Mouse (Mus musculus) midbrain, embryonic 14.5 days (tissue): Measurements from ENCODE around the gene Rex1bd. TPM values are rescaled to one million over a fixed set of nuclear protein-coding genes. Genes with fewer than 3 reads are reported as not detected.

Source experiments
- ATAC-seq: fragments of 200-750 bp; cut with Nextera tagmentation; 2 replicates; pipeline ENCODE4 v1.8.0; 2017; ENCODE audit warnings: moderate number of reproducible peaks, moderate library complexity; ENCODE audit not compliant: low FRiP score, low TSS enrichment
- DNase-seq: peaks from one replicate; pipeline ENCODE4 v3.0.0-alpha.2; 2015
- H3K27ac ChIP-seq: fragments of 300-500 bp; sonication (generic); replicated peaks from 2 replicates; pipeline ENCODE4 v1.5.1; 2014; ENCODE audit warnings: mild to moderate bottlenecking, low read depth, low read length, moderate library complexity
- H3K27me3 ChIP-seq: fragments of 300-500 bp; sonication (generic); 2 replicates; pipeline ENCODE4 v1.6.1; 2014; ENCODE audit warnings: low read length, control low read depth, mixed read lengths; ENCODE audit not compliant: control insufficient read depth, insufficient read depth
- H3K36me3 ChIP-seq: fragments of 300-500 bp; sonication (generic); 2 replicates; pipeline ENCODE4 v1.6.1; 2014; ENCODE audit warnings: low read length, control low read depth; ENCODE audit not compliant: control insufficient read depth, insufficient read depth
- H3K4me1 ChIP-seq: fragments of 300-500 bp; sonication (generic); 2 replicates; pipeline ENCODE4 v1.6.1; 2014; ENCODE audit warnings: mild to moderate bottlenecking, antibody characterized with exemption, low read length, control low read depth; ENCODE audit not compliant: control insufficient read depth, insufficient read depth
- H3K4me2 ChIP-seq: fragments of 300-500 bp; sonication (generic); 2 replicates; pipeline ENCODE4 v1.6.1; 2014; ENCODE audit warnings: mild to moderate bottlenecking, low read length, moderate library complexity
- H3K4me3 ChIP-seq: fragments of 300-500 bp; sonication (generic); replicated peaks from 2 replicates; pipeline ENCODE4 v1.5.1; 2014; ENCODE audit warnings: low read depth, low read length
- H3K9ac ChIP-seq: fragments of 300-500 bp; sonication (generic); replicated peaks from 2 replicates; pipeline ENCODE4 v1.6.1; 2014; ENCODE audit warnings: mild to moderate bottlenecking, low read length, moderate library complexity
- H3K9me3 ChIP-seq: fragments of 300-500 bp; sonication (generic); 2 replicates; pipeline ENCODE4 v1.6.1; 2016; ENCODE audit warnings: low read length, control low read depth, mixed read lengths; ENCODE audit not compliant: control insufficient read depth
- WGBS: fragments of 180-500 bp; shearing (Covaris S2); extraction: QIAGEN DNeasy Blood & Tissue Kit; methylation state at CpG from one replicate; pipeline ENCODE4 v1.1.7; 2014; 5-methylcytosine and 5-hydroxymethylcytosine counted together
- polyA plus RNA-seq: library from polyadenylated mRNA; unstranded; fragments of >200 nt; fragmentation: Nextera tagmentation; extraction: Ambion mirVana; gene quantifications from 2 replicates; pipeline ENCODE4 v1.2.1, GENCODE M21; 2014

The Rex1bd gene
- polyA plus RNA-seq, 1 experiment from 2014 or later, result 152 TPM

- H3K27me3 ChIP-seq, result no peaks in the 10 kb centered on the region
- H3K36me3 ChIP-seq, result peaks cover 69% of the 10 kb centered on the region
- ATAC-seq (no peak), DNase-seq (no peak)
- no peaks in the 10 kb centered on the region for H3K9me3 ChIP-seq
- no peak overlapping the region for H3K9ac ChIP-seq
- H3K4me2 ChIP-seq, result no peak overlapping the region
- no peak overlapping the region for H3K27ac ChIP-seq
- peaks cover 2% of the 10 kb centered on the region for H3K4me1 ChIP-seq
- WGBS, result 97% methylated on average over 3 of the region's 3 CpGs
- no peak overlapping the region for H3K4me3 ChIP-seq
These were observed 28.7 kb upstream of the Rex1bd start for GRCm38 (mm10) chr8:70535221-70535620.

GRCm38 (mm10) chr8:70534281-70534680, 27.7 kb upstream of the Rex1bd start:
- H3K27me3 ChIP-seq, result no peaks in the 10 kb centered on the region
- ATAC-seq, result no peak
- no peak overlapping the region for H3K4me3 ChIP-seq
- no peaks in the 10 kb centered on the region for H3K9me3 ChIP-seq
- DNase-seq, result no peak
- WGBS, result 97% methylated on average over 12 of the region's 12 CpGs
- no peak overlapping the region for H3K9ac ChIP-seq
- no peak overlapping the region for H3K4me2 ChIP-seq
- H3K4me1 ChIP-seq, result peaks cover 2% of the 10 kb centered on the region
- peaks cover 72% of the 10 kb centered on the region for H3K36me3 ChIP-seq
- no peak overlapping the region for H3K27ac ChIP-seq

GRCm38 (mm10) chr8:70530314-70530713, 23.8 kb upstream of the Rex1bd start:
- Histone ChIP-seq H3K9me3 (no peaks in the 10 kb centered on the region), H3K27ac (no peak overlapping the region), H3K27me3 (no peaks in the 10 kb centered on the region), H3K4me3 (no peak overlapping the region), H3K9ac (no peak overlapping the region), H3K4me2 (no peak overlapping the region), H3K36me3 (peaks cover 52% of the 10 kb centered on the region), H3K4me1 (peaks cover 18% of the 10 kb centered on the region)
- 89% methylated on average over 2 of the region's 2 CpGs for WGBS
- no peak for ATAC-seq
- no peak for DNase-seq

- WGBS, result 93% methylated on average over 3 of the region's 3 CpGs
- Histone ChIP-seq H3K4me2 (no peak overlapping the region), H3K4me1 (peaks cover 18% of the 10 kb centered on the region), H3K27ac (no peak overlapping the region), H3K27me3 (no peaks in the 10 kb centered on the region), H3K9me3 (no peaks in the 10 kb centered on the region), H3K4me3 (no peak overlapping the region), H3K36me3 (peaks cover 47% of the 10 kb centered on the region), H3K9ac (no peak overlapping the region)
- ATAC-seq, result no peak
- no peak for DNase-seq
These were observed 23.2 kb upstream of the Rex1bd start for GRCm38 (mm10) chr8:70529741-70530161.

- no peaks in the 10 kb centered on the region for H3K9me3 ChIP-seq
- peaks cover 42% of the 10 kb centered on the region for H3K36me3 ChIP-seq
- no peak for DNase-seq
- WGBS, result 92% methylated on average over 5 of the region's 5 CpGs
- peaks cover 18% of the 10 kb centered on the region for H3K4me1 ChIP-seq
- no peak overlapping the region for H3K4me3 ChIP-seq
- no peak for ATAC-seq
- H3K27me3 ChIP-seq, result no peaks in the 10 kb centered on the region
- no peak overlapping the region for H3K4me2 ChIP-seq
- no peak overlapping the region for H3K27ac ChIP-seq
- 0 out of 2 replicates have a peak overlapping the region, but pooled peaks have one; percentile 16 for H3K9ac ChIP-seq
These were observed 22.7 kb upstream of the Rex1bd start for GRCm38 (mm10) chr8:70529299-70529698.

- WGBS, result 38% methylated on average over 13 of the region's 13 CpGs
- no peaks in the 10 kb centered on the region for H3K27me3 ChIP-seq
- peak overlapping the region; percentile 85 for H3K4me3 ChIP-seq
- H3K4me1 ChIP-seq, result peaks cover 21% of the 10 kb centered on the region
- DNase-seq (no peak), ATAC-seq (no peak; the same call in 1 of the 2 replicates)
- no peaks in the 10 kb centered on the region for H3K9me3 ChIP-seq
- peaks cover 32% of the 10 kb centered on the region for H3K36me3 ChIP-seq
- peak overlapping the region; percentile 92 for H3K27ac ChIP-seq
- H3K9ac ChIP-seq, result peak overlapping the region; percentile 92
- H3K4me2 ChIP-seq, result peak overlapping the region; percentile 84
These were observed 21.7 kb upstream of the Rex1bd start for GRCm38 (mm10) chr8:70528182-70528797.

DNA sequence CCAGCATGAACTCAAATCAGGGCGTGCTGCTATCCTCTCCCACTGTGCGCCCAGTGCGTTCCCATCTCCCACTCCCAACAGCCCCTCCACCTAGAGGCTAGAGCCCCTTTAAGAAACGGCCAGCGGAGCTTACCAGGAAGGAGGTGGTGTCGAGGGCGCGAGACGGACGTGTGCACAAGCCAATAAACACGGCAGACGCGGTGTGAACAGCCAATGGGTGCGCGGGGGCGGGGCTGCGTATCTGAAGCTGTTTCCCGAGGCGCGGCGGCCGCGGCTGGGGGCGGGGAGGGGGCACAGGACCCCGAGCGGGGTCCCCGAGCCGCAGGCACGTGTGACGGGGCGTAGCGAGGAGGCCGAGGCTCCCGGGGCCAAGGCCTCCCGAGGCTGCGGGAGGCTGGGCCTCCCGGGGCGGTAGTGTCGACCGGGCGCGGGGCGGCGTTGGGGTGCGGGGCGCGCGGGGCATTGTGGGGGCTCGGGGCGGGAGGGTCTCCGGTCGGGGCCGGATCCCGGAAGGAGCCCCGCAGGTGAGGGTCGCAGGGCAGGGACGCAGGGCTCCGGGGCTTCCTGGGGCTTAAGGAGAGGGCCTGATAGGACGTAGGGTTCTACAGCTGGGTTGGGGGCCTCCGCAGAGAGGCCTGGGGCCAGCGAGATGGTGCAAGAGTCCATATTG, 21.1 kb upstream of the Rex1bd start, which contains the start of the genes Fkbp8 and Kxd1:
Gene Fkbp8, plus strand, starts transcription at position 213 of the 670 bp plus-strand sequence.
Gene Kxd1, minus strand, starts transcription at position 445 of the 670 bp plus-strand sequence.
- H3K9me3 ChIP-seq, result no peaks in the 10 kb centered on the region
- H3K4me1 ChIP-seq, result peaks cover 21% of the 10 kb centered on the region
- H3K9ac ChIP-seq, result peak within 1 kb of the TSS; percentile 92
- H3K36me3 ChIP-seq, result peaks cover 27% of the 10 kb centered on the region
- ATAC-seq (peak; percentile 94), DNase-seq (peak; percentile 98)
- under 1% methylated on average over 61 of the region's 61 CpGs for WGBS
- peak within 1 kb of the TSS; percentile 84 for H3K4me2 ChIP-seq
- H3K27me3 ChIP-seq, result no peaks in the 10 kb centered on the region
- H3K4me3 ChIP-seq, result peak within 1 kb of the TSS; percentile 85
- H3K27ac ChIP-seq, result peak within 1 kb of the TSS; percentile 92

GRCm38 (mm10) chr8:70527111-70527511, 20.6 kb upstream of the Rex1bd start:
- Histone ChIP-seq H3K4me2 (peak overlapping the region; percentile 84), H3K9ac (peak overlapping the region; percentile 92), H3K27me3 (no peaks in the 10 kb centered on the region), H3K36me3 (peaks cover 22% of the 10 kb centered on the region), H3K4me3 (peak overlapping the region; percentile 85), H3K9me3 (no peaks in the 10 kb centered on the region), H3K4me1 (peaks cover 25% of the 10 kb centered on the region), H3K27ac (peak overlapping the region; percentile 92; the same call in 1 of the 2 replicates)
- DNase-seq, result no peak
- no peak for ATAC-seq
- WGBS, result 5% methylated on average over 8 of the region's 8 CpGs
